Mouse (Mus musculus): ENCODE measurements around the gene Hnrnpul2.

DNA sequence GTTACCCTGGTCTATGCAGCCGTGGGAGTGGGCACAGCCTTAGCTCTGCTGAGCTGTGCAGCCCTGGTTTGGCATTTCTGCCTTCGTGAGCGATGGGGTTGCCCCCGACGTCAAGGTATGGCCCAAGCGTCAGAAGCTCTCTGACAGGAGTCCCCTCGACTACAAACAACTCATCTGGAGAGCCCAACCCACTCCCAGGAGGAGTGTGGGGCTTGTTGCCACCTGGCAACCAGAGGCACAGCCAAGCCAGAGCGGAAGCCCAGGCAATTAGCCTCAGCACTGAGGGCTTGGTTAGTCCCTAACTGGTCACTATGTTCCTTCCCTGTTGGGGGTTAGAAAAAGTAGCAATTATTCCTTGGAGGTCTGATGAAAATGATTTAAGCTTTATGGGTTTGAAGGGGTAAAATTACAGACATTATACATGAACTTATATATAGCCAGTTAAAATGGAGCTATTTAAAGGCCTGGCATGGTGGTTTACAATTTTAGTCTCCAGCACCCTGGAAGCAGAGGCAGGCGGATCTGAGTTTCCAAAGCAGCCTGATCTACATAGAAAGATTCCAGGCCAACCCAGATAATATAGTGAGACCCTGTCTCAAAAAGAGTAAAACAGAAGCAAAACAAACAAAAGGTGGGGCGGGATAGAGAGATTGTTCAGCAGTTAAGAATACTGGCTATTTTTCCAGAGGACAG, 32.6 kb downstream of the Hnrnpul2 start:
- TF ChIP-seq GATA1 (IDR thresholded peaks at IDR 0.05; ENCODE audit: borderline replicate concordance, low read length): no peak
- no peak for TF ChIP-seq FLI1 (IDR thresholded peaks at IDR 0.05; ENCODE audit: low read length)

Data from megakaryocyte, embryonic 14.5 days (primary cell).